Mouse (Mus musculus): ENCODE data around the gene Tedc2. TPM values are rescaled to one million over a fixed set of nuclear protein-coding genes. Genes with fewer than 3 reads are reported as not detected.

Gene Tedc2
- total and polyA plus RNA-seq, 3 experiments, result 11.8 to 14.5 (median 14.1) TPM

DNA sequence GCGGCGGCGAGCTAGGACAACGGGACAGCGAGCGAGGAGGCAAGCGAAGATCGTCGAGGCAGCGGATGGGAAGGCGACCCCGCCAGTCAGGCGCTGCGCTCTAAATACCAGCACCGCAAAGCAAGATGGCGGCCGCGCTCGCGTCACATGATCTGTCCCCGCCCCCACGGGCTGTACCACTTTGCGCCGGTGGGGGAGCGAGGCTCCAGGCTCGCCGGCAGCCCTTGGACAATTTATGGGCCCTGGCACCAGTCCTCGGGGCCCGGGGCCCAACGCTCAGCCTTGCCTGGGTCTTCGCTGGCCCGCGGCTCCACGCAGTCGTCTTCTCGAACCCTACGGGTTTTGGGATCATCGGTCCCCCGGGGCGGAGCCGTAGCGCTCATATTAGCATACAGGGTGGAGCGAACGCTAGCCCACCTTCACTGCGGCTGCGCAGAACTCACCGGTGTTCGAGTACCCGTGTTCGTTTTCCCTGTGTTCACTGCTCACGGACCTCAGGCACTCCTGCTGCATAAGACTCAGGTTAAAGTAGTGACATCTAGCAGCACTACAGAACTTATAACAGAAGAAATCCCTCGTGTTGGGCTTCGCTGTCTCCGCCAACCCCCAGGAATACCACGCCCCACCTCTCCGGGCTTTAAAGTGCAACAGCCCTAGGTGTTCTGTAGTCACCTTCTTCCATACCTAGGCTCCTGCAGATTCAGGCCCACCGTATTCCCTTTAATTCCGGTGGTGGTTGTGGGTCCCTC, 51.2 kb downstream of the Tedc2 start, which contains the start of gene Atp6v0c:
Gene Atp6v0c, minus strand, starts transcription at position 386 of the 749 bp plus-strand sequence.
- TF ChIP-seq ETS1 (conservative IDR thresholded peaks at IDR 0.05; ENCODE audit: low read depth, low read length) (no peak), ZC3H11A (IDR thresholded peaks at IDR 0.05; ENCODE audit: low read depth, low read length) (no peak), PAX5 (IDR thresholded peaks at IDR 0.05; ENCODE audit: low read length) (no peak), BHLHE40 (IDR thresholded peaks at IDR 0.05; ENCODE audit: low read depth, low read length) (no peak), MAFK (IDR thresholded peaks at IDR 0.05; ENCODE audit: insufficient replicate concordance, low read length) (no peak), HCFC1 (IDR thresholded peaks at IDR 0.05; ENCODE audit: low read depth, low read length) (peak; percentile 68), GABPA (IDR thresholded peaks at IDR 0.05; ENCODE audit: insufficient replicate concordance, low read depth, low read length) (no peak), RCOR1 (conservative IDR thresholded peaks at IDR 0.05; ENCODE audit: low read depth, low read length) (no peak), POLR2AphosphoS2 (IDR thresholded peaks at IDR 0.05; ENCODE audit: low read depth, low read length) (no peak), JUND (conservative IDR thresholded peaks at IDR 0.05; ENCODE audit: low read depth, low read length) (no peak), ZKSCAN1 (IDR thresholded peaks at IDR 0.05; ENCODE audit: borderline replicate concordance, low read depth, low read length) (no peak), ZNF384 (IDR thresholded peaks at IDR 0.05; ENCODE audit: low read depth, low read length) (no peak), MXI1 (IDR thresholded peaks at IDR 0.05; ENCODE audit: low read depth, low read length) (peak; percentile 67), NRF1 (IDR thresholded peaks at IDR 0.05; ENCODE audit: low read depth, low read length) (peak; percentile 91), NELFE (IDR thresholded peaks at IDR 0.05; ENCODE audit: low read depth, low read length) (peak; percentile 78), E2F4 (IDR thresholded peaks at IDR 0.05; ENCODE audit: insufficient replicate concordance, low read depth, low read length) (no peak), RAD21 (IDR thresholded peaks at IDR 0.05; ENCODE audit: low read depth, low read length) (no peak), EP300 (IDR thresholded peaks at IDR 0.05; ENCODE audit: low read length) (no peak), CHD1 (IDR thresholded peaks at IDR 0.05; ENCODE audit: low read depth, low read length) (peak; percentile 98), TBP (conservative IDR thresholded peaks at IDR 0.05; ENCODE audit: low read depth, low read length) (peak; percentile 56), IRF4 (IDR thresholded peaks at IDR 0.05; ENCODE audit: low read depth, low read length) (no peak; the same call in 1 of the 2 replicates), MYC (IDR thresholded peaks at IDR 0.05; ENCODE audit: low read depth, low read length) (no peak), POLR2A (IDR thresholded peaks at IDR 0.05; ENCODE audit: low read depth, low read length) (peak; percentile 82), USF2 (conservative IDR thresholded peaks at IDR 0.05; ENCODE audit: low read depth, low read length) (peak; percentile 76), MAX (IDR thresholded peaks at IDR 0.05; ENCODE audit: low read length) (peak; percentile 39; the same call in 1 of the 2 replicates), ZMIZ1 (IDR thresholded peaks at IDR 0.05; ENCODE audit: low read depth, low read length) (peak; percentile 92), UBTF (IDR thresholded peaks at IDR 0.05; ENCODE audit: low read depth, low read length) (no peak), JUN (IDR thresholded peaks at IDR 0.05; ENCODE audit: insufficient read depth, low read depth, low read length) (no peak), TCF12 (IDR thresholded peaks at IDR 0.05; ENCODE audit: low read depth, low read length) (peak; percentile 19), MEF2A (IDR thresholded peaks at IDR 0.05; ENCODE audit: borderline replicate concordance, low read depth, low read length) (no peak; the same call in 1 of the 2 replicates), SMC3 (IDR thresholded peaks at IDR 0.05; ENCODE audit: low read depth, low read length) (no peak), ELF1 (IDR thresholded peaks at IDR 0.05; ENCODE audit: low read depth, low read length) (peak; percentile 18; the same call in 1 of the 2 replicates), MAZ (IDR thresholded peaks at IDR 0.05; ENCODE audit: low read depth, low read length) (peak; percentile 30; the same call in 1 of the 2 replicates), CHD2 (IDR thresholded peaks at IDR 0.05; ENCODE audit: low read length) (no peak), CTCF (conservative IDR thresholded peaks at IDR 0.05 in 1 of 2, IDR thresholded peaks at IDR 0.05 in 1 of 2; ENCODE audit: low read depth in 2 of 2, low read length in 2 of 2) (no peak), SIN3A (IDR thresholded peaks at IDR 0.05; ENCODE audit: low read length) (no peak), USF1 (IDR thresholded peaks at IDR 0.05; ENCODE audit: low read depth, low read length) (peak; percentile 90), KAT2A (IDR thresholded peaks at IDR 0.05; ENCODE audit: insufficient replicate concordance, low read length) (no peak)
- peak within 1 kb of the TSS; percentile 78 to 96 (median 84) for H3K4me3 ChIP-seq (replicated peaks in 1 of 3; ENCODE audit: low read depth in 2 of 3, low read length in 2 of 3, poor library complexity in 1 of 3)
- in situ Hi-C loops (cut with MboI; ENCODE audit: low pct_ligation_motif_present, low pct_unique_long_range_greater_than_20kb, low sequenced_read_pairs) (loop anchor here (5.0 kb wide), 1 partner anchor 128 kb away; no protein-coding TSS in a partner anchor), dilution Hi-C loops (cut with MboI; ENCODE audit: extremely low pct_ligation_motif_present, extremely low pct_unique_long_range_greater_than_20kb, low sequenced_read_pairs) (no loop called here)
- H3K9ac ChIP-seq (ENCODE audit: insufficient read depth, low read depth), result peak within 1 kb of the TSS; percentile 83
- H3K27ac ChIP-seq (ENCODE audit: insufficient read depth, low read depth), result peak within 1 kb of the TSS; percentile 87
- H3K79me2 ChIP-seq (replicated peaks; ENCODE audit: control insufficient read depth, extremely low read depth, insufficient read depth, poor library complexity, severe bottlenecking), result peaks cover 26% of the 10 kb centered on the region
- H3K4me1 ChIP-seq (ENCODE audit: control insufficient read depth in 1 of 2, insufficient read depth in 2 of 2), result peaks cover 17 to 59% of the 10 kb centered on the region in 2 experiments
- H3K36me3 ChIP-seq (replicated peaks in 1 of 2; ENCODE audit: control insufficient read depth in 1 of 2, insufficient read depth in 1 of 2, low read length in 1 of 2), result peaks cover 25 to 32% of the 10 kb centered on the region in 2 experiments
- peak; percentile 93 for DNase-seq (ENCODE audit: extremely low read depth)
- H3K27me3 ChIP-seq (replicated peaks), result no peaks in the 10 kb centered on the region
- H3K9me3 ChIP-seq (replicated peaks; ENCODE audit: low read length), result no peaks in the 10 kb centered on the region
- peak within 1 kb of the TSS; percentile 75 for H3K4me2 ChIP-seq (ENCODE audit: insufficient read depth, low read depth, poor library complexity, severe bottlenecking)

Measured in CH12.LX (cell line).